Mouse (Mus musculus): ENCODE results near the gene Bbs4.
"Not testable (repeated sequence)": the region's sequence is repeated elsewhere in the genome, so short reads cannot be mapped to it uniquely, and the experiment has no call there.

The Bbs4 gene

DNA sequence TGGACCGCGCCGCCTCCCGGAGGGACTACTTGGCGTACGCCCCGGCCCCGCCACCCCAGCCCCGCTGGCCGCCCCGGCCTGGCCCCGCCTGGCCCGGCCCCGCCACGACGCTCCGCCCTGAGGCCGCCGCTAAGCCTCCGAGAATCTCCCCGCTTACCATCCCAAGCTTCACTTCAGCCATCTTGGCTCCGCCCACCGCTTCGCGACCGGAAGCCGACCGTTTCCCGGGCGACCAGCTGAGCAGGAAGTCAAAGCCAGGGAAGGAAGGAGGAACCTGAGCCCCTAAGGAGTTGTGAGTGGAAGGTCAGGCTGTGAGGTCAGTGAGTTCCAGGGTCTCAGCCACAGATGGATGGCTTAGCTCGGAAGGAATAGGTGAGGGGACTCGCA is at the start of gene Bbs4:
TSS of gene Bbs4 (minus strand) at position 256 of the 387 bp plus-strand sequence.
- CTCF ChIA-PET: no interaction called here

DNA sequence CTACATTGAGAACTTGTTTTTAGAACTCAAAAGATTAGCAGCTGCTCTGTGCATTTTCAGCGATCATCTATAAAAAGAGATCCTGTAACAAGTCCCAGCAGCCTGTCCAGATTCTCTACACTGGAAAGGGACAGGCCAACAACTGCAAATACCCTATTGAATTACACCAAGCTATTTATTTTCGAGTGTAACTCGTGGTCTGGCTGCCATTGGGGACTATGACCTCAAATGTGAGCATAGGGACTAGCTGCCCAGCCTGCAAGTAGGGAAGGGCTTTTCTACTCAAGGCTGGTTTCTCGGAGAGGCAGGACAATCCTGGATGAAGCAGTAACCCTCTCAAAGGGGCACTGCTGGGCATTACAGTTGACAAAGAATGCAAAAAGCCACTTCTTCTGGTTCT is 35.8 kb upstream of the Bbs4 start:
- CTCF ChIA-PET: no interaction called here

GRCm38 (mm10) chr9:59388311-59388710 is 35.0 kb upstream of the Bbs4 start:
- CTCF ChIA-PET: no interaction called here

- CTCF ChIA-PET: no interaction called here
Observed at GRCm38 (mm10) chr9:59387461-59387860, 34.2 kb upstream of the Bbs4 start.

GRCm38 (mm10) chr9:59375626-59376025 is 22.3 kb upstream of the Bbs4 start:
- CTCF ChIA-PET: no interaction called here

DNA sequence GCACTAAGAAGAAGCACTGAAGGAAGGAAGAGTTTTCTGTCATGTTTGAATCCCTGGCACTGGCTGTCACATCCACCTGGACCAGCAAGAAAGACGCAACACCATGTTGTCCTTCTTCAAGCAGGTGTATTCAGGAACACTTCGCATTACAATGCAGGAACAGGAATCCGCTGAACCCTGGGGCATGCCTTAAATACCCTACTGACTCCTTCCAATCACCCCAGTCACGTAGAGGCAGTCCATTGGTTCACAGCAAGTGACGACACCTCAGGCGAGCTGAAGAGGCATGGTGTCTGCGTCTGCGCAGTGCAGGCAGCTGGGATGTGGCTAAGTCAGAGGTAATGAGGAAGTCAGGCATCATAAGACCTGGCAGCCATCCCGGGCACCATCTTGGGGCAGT is 16.3 kb upstream of the Bbs4 start:
- CTCF ChIA-PET: no interaction called here

- CTCF ChIA-PET: no interaction called here
Observed at GRCm38 (mm10) chr9:59369220-59369619, 15.9 kb upstream of the Bbs4 start.

- CTCF ChIA-PET: not testable (repeated sequence)
Observed at GRCm38 (mm10) chr9:59360487-59360886, 7.2 kb upstream of the Bbs4 start.

DNA sequence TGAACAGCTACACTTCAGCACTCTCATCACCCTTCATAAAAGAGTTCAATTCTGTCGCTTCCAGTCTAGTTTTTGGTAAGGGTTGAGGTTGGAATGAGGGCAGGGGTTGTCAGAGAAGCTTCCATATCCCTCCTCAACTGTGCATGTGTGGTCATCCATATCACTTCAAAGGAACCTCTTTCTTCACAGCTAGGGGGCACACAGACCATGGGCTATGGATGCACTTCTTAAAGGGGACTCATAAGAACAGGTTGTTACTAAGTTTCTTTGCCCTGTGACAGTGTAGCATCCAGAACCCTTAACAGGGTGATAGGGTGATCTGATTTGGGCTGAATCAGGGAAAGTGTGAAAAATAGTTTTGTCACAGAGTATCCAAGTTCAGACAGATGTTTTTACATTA is 4.7 kb upstream of the Bbs4 start:
- CTCF ChIA-PET: not testable (repeated sequence)

DNA sequence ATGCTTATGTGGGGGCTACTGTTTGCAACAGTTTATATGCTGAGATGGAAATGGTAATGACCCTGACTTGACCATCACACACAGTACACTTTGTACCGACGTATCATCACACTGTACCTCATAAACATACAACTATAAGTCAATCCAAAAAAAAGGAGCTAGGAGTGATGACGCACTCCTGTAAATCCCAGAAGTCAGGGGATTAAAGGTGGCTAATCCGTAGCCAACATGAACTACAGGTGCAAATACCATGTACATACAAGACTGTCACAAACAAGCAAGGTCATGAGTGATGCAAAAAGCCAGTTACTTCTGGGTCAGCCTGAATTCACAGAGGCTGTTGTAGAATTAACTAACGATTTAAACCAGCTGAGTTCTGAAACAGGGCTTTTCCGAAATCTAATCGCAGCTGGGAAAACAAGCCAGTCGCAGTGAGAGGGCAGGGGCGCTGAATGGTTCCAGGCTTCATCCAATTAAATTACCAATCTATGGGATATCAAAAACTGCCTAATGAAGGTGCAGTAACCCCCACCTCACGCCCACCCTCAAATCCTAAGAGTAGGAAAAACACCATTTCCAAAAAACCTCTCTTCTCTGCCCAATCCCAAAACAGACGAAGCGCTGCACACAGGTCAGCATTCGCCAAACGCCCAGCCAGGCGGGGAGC is 589 bp downstream of the Bbs4 start:
- CTCF ChIA-PET: no interaction called here

DNA sequence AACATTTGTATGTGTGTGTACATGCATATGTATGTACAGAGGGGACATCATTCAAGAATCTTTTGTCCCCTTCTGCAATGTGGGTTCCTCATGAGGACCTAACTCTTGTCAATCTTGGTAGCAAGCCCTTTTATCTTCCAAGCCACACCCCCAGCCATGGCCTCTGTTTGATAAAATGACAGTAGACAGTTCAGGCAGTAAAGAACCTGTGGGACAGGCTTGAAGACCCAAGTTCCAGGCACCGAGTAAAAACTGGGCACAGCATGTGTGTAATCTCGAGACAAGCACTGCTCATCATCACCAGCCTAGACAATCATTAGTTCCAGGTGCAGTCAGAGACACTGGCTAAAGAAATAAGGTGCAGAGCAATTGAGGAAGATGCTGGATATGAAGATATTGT is 7.1 kb downstream of the Bbs4 start:
- CTCF ChIA-PET: no interaction called here

- CTCF ChIA-PET: interaction anchor here (0.6 kb wide), 1 partner anchor 321 kb away, joined by 4 read pairs; no protein-coding TSS in a partner anchor
Observed at GRCm38 (mm10) chr9:59340002-59340401, 13.3 kb downstream of the Bbs4 start.

- CTCF ChIA-PET: no interaction called here
Observed at GRCm38 (mm10) chr9:59339107-59339506, 14.2 kb downstream of the Bbs4 start.

- CTCF ChIA-PET: no interaction called here
Observed at GRCm38 (mm10) chr9:59338411-59338810, 14.9 kb downstream of the Bbs4 start.

- CTCF ChIA-PET: no interaction called here
Observed at GRCm38 (mm10) chr9:59337889-59338288, 15.4 kb downstream of the Bbs4 start.

- CTCF ChIA-PET: no interaction called here
Observed at GRCm38 (mm10) chr9:59336539-59336938, 16.8 kb downstream of the Bbs4 start.

- CTCF ChIA-PET: no interaction called here
Observed at GRCm38 (mm10) chr9:59330055-59330454, 23.3 kb downstream of the Bbs4 start.

- CTCF ChIA-PET: interaction anchor here (0.6 kb wide), 1 partner anchor 1583 kb away, joined by 3 read pairs; no protein-coding TSS in a partner anchor
Observed at GRCm38 (mm10) chr9:59324351-59324750, 29.0 kb downstream of the Bbs4 start.

DNA sequence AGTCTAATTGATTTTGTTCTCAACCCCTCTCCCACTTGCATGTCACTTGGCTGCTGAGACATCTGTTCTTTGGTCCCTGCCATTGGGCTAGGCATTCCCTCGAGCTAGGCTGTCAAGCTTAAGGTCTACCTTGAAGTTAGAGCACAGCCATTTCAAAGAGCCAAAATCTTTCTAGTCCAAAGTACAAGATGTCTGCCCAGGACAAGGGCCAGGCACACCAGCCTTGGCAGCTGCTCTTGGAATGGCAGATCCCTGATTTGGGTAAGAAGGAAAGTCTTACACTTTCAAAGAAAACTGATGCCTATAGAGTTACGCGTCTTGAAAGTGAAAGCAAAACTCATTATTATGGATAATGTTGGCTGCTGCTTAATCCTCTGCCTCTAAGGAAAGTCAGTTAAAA is 37.1 kb downstream of the Bbs4 start:
- CTCF ChIA-PET: no interaction called here

DNA sequence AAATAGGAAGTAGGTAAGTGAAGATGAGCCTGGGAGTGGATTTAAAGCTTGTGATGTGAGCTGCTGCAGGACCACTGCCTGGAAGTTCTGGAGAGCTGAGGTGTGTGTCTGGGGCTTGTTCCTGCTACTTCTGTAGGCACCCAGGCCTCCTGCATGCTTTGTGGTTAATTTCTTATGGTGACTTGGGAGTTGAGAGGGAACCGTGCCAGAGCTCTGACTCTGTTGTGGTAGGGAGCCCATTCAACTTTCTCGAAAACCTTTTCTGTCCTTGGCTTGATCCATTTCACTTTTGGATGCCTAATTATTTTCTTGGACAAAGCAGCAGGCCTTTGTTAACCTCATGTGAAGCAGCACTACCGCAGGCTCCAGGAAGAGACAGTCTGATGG is 42.0 kb downstream of the Bbs4 start:
- CTCF ChIA-PET: no interaction called here

DNA sequence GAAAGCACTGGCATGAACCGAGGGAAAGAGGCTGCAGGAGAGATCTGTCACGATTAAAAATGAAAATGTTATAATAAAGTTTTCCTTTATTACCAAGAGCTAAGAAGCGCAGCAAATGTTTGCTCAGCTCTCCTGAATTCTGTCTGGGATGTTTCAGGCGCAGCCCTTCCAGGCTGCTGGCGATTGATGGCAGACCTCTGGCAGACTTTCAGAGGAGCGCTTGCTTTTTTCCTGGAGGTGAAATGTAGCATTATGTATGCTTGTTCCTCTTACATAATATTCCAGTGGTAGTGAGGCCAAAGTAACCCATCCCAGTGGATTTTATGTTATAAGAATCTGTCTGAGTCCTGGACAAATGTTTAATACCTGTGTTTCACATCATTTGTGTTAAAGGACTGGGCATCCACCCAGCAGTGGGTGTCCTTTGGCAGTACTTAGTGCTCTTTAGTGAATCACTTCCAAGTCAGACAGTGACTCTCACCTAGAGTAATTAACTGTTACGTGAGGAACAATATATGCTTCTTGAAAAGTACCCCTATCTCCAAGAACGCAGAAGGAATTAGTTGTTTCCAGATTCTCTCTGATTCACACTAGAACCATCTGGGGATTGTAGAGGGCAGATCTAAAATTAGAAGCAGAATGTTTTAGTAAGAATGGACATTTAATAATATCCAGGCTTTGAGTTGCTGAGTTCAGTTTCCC is 42.6 kb downstream of the Bbs4 start:
- CTCF ChIA-PET: no interaction called here

GRCm38 (mm10) chr9:59307890-59308289 is 45.4 kb downstream of the Bbs4 start:
- CTCF ChIA-PET: no interaction called here

- CTCF ChIA-PET: no interaction called here
Observed at GRCm38 (mm10) chr9:59296419-59296818, 56.9 kb downstream of the Bbs4 start.

- CTCF ChIA-PET: no interaction called here
Observed at GRCm38 (mm10) chr9:59292493-59292875, 60.8 kb downstream of the Bbs4 start.

Data from spleen, embryonic (tissue).